ENCODE assay signal across 13 mouse cellular contexts in genomic region chr7:126746066-126746465, GRCm38 (mm10). TPM values are rescaled to one million over a fixed set of nuclear protein-coding genes. Genes with fewer than 3 reads are reported as not detected.
DNase-seq lines count a peak whose midpoint lies in the region; ATAC-seq and TF ChIP-seq lines count a peak whose summit lies in the region.
"Had no signal": no experiment of that assay in that cellular context is flagged by ENCODE, and none has a peak within 500 bp of the region (broad histone marks: within the 10 kb centered on the region; RNA-seq: fewer than 3 reads in every experiment).

No protein-coding gene starts in this region.

- no peaks in the 10 kb centered on the region for H3K27me3 ChIP-seq in heart, embryonic 11.5 days (ENCODE audit: control insufficient read depth, insufficient read depth, low read length)
- no peaks in the 10 kb centered on the region for H3K27me3 ChIP-seq in liver, embryonic 12.5 days (replicated peaks)
- H3K27me3 ChIP-seq in hindbrain, embryonic 13.5 days, result no peaks in the 10 kb centered on the region
- H3K27me3 ChIP-seq in heart, embryonic 10.5 days (ENCODE audit: insufficient read depth, poor library complexity, severe bottlenecking), result 0 out of 2 replicates have a peak, but pooled peaks cover under 1% of the 10 kb centered on the region
- H3K27me3 ChIP-seq: Patski had no signal

- H3K9me3 ChIP-seq in heart, embryonic 11.5 days (replicated peaks; ENCODE audit: control insufficient read depth, low read length), result no peaks in the 10 kb centered on the region
- no peaks in the 10 kb centered on the region for H3K9me3 ChIP-seq in liver, embryonic 12.5 days (replicated peaks)
- H3K9me3 ChIP-seq in hindbrain, embryonic 13.5 days, result no peaks in the 10 kb centered on the region
- no peaks in the 10 kb centered on the region for H3K9me3 ChIP-seq in heart, embryonic 10.5 days

- no peak overlapping the region for H3K4me3 ChIP-seq in heart, embryonic 11.5 days (ENCODE audit: low read depth, low read length)
- H3K4me3 ChIP-seq in bone marrow macrophage, adult 2 months (ENCODE audit: insufficient read depth, low read length), result peak overlapping the region; percentile 64
- H3K4me3 ChIP-seq in liver, embryonic 12.5 days, result peak overlapping the region; percentile 16; the same call in 1 of the 2 replicates
- no peak overlapping the region for H3K4me3 ChIP-seq in hindbrain, embryonic 13.5 days
- no peak overlapping the region for H3K4me3 ChIP-seq in heart, embryonic 10.5 days

- no peak for TF ChIP-seq CTCF in bone marrow macrophage, adult 2 months (IDR thresholded peaks at IDR 0.05; ENCODE audit: low read depth, low read length)

- no peak overlapping the region for H3K9ac ChIP-seq in heart, embryonic 11.5 days (ENCODE audit: low read depth, low read length)
- no peak overlapping the region for H3K9ac ChIP-seq in liver, embryonic 12.5 days
- H3K9ac ChIP-seq in hindbrain, embryonic 13.5 days, result no peak overlapping the region

- H3K4me2 ChIP-seq in heart, embryonic 11.5 days, result no peak overlapping the region; the same call in 1 of the 2 replicates
- H3K4me2 ChIP-seq in liver, embryonic 12.5 days, result peak overlapping the region; percentile 43
- H3K4me2 ChIP-seq in hindbrain, embryonic 13.5 days, result no peak overlapping the region

- TF ChIP-seq POLR2A in bone marrow macrophage, adult 2 months (IDR thresholded peaks at IDR 0.05; ENCODE audit: borderline replicate concordance, low read depth, low read length), result no peak

- H3K4me1 ChIP-seq in heart, embryonic 11.5 days (ENCODE audit: control insufficient read depth, insufficient read depth, low read length), result no peaks in the 10 kb centered on the region
- H3K4me1 ChIP-seq in bone marrow macrophage, adult 2 months (ENCODE audit: control insufficient read depth, insufficient read depth, low read length), result peaks cover 50% of the 10 kb centered on the region
- peaks cover 14% of the 10 kb centered on the region for H3K4me1 ChIP-seq in liver, embryonic 12.5 days
- H3K4me1 ChIP-seq in hindbrain, embryonic 13.5 days (replicated peaks), result no peaks in the 10 kb centered on the region
- H3K4me1 ChIP-seq in heart, embryonic 10.5 days, result peaks cover 6% of the 10 kb centered on the region; the same call in 1 of the 2 replicates

- no peak for ATAC-seq in heart, embryonic 11.5 days (replicated peaks; ENCODE audit: insufficient number of reproducible peaks, low FRiP score, low TSS enrichment)
- ATAC-seq in liver, embryonic 12.5 days, result peak; percentile 35; the same call in 1 of the 2 replicates
- peak; percentile 89 for ATAC-seq in monocyte, adult 5-6 weeks (replicated peaks; ENCODE audit: insufficient number of reproducible peaks, low FRiP score, low TSS enrichment, poor library complexity, severe bottlenecking)
- no peak for ATAC-seq in hindbrain, embryonic 13.5 days (ENCODE audit: low FRiP score)
- ATAC-seq: Patski had no signal

- DNase-seq in heart, adult 11 months, result peak; percentile 97
- DNase-seq in cerebellum, adult 8-10 months, result no peak
- no peak for DNase-seq in heart, embryonic 10.5 days (ENCODE audit: low spot score)
- DNase-seq: adrenal gland, adult 8-10 months; cerebellum, postnatal 14 days had no signal

- H3K36me3 ChIP-seq in heart, embryonic 11.5 days (ENCODE audit: control insufficient read depth, insufficient read depth, low read length), result no peaks in the 10 kb centered on the region
- no peaks in the 10 kb centered on the region for H3K36me3 ChIP-seq in liver, embryonic 12.5 days
- no peaks in the 10 kb centered on the region for H3K36me3 ChIP-seq in hindbrain, embryonic 13.5 days
- no peaks in the 10 kb centered on the region for H3K36me3 ChIP-seq in heart, embryonic 10.5 days

- no peak overlapping the region for H3K27ac ChIP-seq in heart, embryonic 11.5 days (ENCODE audit: low read depth, low read length)
- H3K27ac ChIP-seq in bone marrow macrophage, adult 2 months (ENCODE audit: insufficient read depth, low read depth, low read length), result peak overlapping the region; percentile 99
- peak overlapping the region; percentile 68 for H3K27ac ChIP-seq in liver, embryonic 12.5 days
- no peak overlapping the region for H3K27ac ChIP-seq in hindbrain, embryonic 13.5 days
- H3K27ac ChIP-seq in heart, embryonic 10.5 days, result no peak overlapping the region

- 75% methylated on average over 12 of the region's 12 CpGs for WGBS in heart, embryonic 11.5 days (ENCODE audit: insufficient replicate concordance)
- 38% methylated on average over 12 of the region's 12 CpGs for WGBS in liver, embryonic 12.5 days (ENCODE audit: insufficient replicate concordance)
- WGBS in hindbrain, embryonic 13.5 days, result 93% methylated on average over 12 of the region's 12 CpGs
- WGBS in heart, embryonic 10.5 days, result 72% methylated on average over 12 of the region's 12 CpGs

RNA-seq across cellular contexts. Expression of gene Mapk3, which starts 13.3 kb away (rescaled TPM):
- 48.2 and 52.1 TPM in 2 replicates for polyA plus RNA-seq in heart, embryonic 11.5 days (2014; fragmentation: Nextera tagmentation; extraction: Ambion mirVana)
- polyA plus RNA-seq in bone marrow macrophage, adult 2 months (2012; ENCODE audit: insufficient read depth, insufficient read length, missing spikeins), result 331 and 390 TPM in 2 replicates
- polyA plus RNA-seq in liver, embryonic 12.5 days (2016; fragmentation: Nextera tagmentation; extraction: Ambion mirVana), result 23.7 and 25.0 TPM in 2 replicates
- total RNA-seq in monocyte, adult 5-6 weeks (2017), result 40.9 to 55.3 TPM (median 48.6 TPM) in 3 replicates
- 94.2 and 95.8 TPM in 2 replicates for polyA plus RNA-seq in hindbrain, embryonic 13.5 days (2015; fragmentation: Nextera tagmentation; extraction: Ambion mirVana)
- 59.6 and 69.8 TPM in 2 replicates for polyA plus RNA-seq in heart, embryonic 10.5 days (2016; fragmentation: Nextera tagmentation; extraction: Ambion mirVana)

RNA-seq across cellular contexts. Expression of gene Gdpd3, which starts 20.1 kb away (rescaled TPM):
- 0.92 and 1.4 TPM in 2 replicates for polyA plus RNA-seq in heart, embryonic 11.5 days (2014; fragmentation: Nextera tagmentation; extraction: Ambion mirVana)
- polyA plus RNA-seq in bone marrow macrophage, adult 2 months (2012; ENCODE audit: insufficient read depth, insufficient read length, missing spikeins), result 20.8 and 27.0 TPM in 2 replicates
- 0.54 and 0.78 TPM in 2 replicates for polyA plus RNA-seq in liver, embryonic 12.5 days (2016; fragmentation: Nextera tagmentation; extraction: Ambion mirVana)
- 18.3 to 26.4 TPM (median 23.7 TPM) in 3 replicates for total RNA-seq in monocyte, adult 5-6 weeks (2017)
- 2.0 and 2.3 TPM in 2 replicates for polyA plus RNA-seq in hindbrain, embryonic 13.5 days (2015; fragmentation: Nextera tagmentation; extraction: Ambion mirVana)
- 1.3 and 1.5 TPM in 2 replicates for polyA plus RNA-seq in heart, embryonic 10.5 days (2016; fragmentation: Nextera tagmentation; extraction: Ambion mirVana)
- total RNA-seq: midbrain, postnatal 0 days had no signal

RNA-seq across cellular contexts. Expression of gene Ypel3, which starts 30.7 kb away (rescaled TPM):
- 79.6 and 84.9 TPM in 2 replicates for polyA plus RNA-seq in heart, embryonic 11.5 days (2014; fragmentation: Nextera tagmentation; extraction: Ambion mirVana)
- polyA plus RNA-seq in bone marrow macrophage, adult 2 months (2012; ENCODE audit: insufficient read depth, insufficient read length, missing spikeins), result 392 and 412 TPM in 2 replicates
- 77.2 and 78.5 TPM in 2 replicates for polyA plus RNA-seq in liver, embryonic 12.5 days (2016; fragmentation: Nextera tagmentation; extraction: Ambion mirVana)
- 139 to 175 TPM (median 161 TPM) in 3 replicates for total RNA-seq in monocyte, adult 5-6 weeks (2017)
- 173 and 179 TPM in 2 replicates for polyA plus RNA-seq in hindbrain, embryonic 13.5 days (2015; fragmentation: Nextera tagmentation; extraction: Ambion mirVana)
- 43.4 and 66.0 TPM in 2 replicates for polyA plus RNA-seq in heart, embryonic 10.5 days (2016; fragmentation: Nextera tagmentation; extraction: Ambion mirVana)

RNA-seq across cellular contexts. Expression of gene Tbx6, which starts 35.2 kb away (rescaled TPM):
- 0.31 and 0.45 TPM in 2 replicates for polyA plus RNA-seq in heart, embryonic 11.5 days (2014; fragmentation: Nextera tagmentation; extraction: Ambion mirVana)
- polyA plus RNA-seq in bone marrow macrophage, adult 2 months (2012; ENCODE audit: insufficient read depth, insufficient read length, missing spikeins), result 1.9 and 2.8 TPM in 2 replicates
- polyA plus RNA-seq in liver, embryonic 12.5 days (2016; fragmentation: Nextera tagmentation; extraction: Ambion mirVana), result 0.33 and 0.50 TPM in 2 replicates
- 2.0 to 3.8 TPM (median 2.2 TPM) in 3 replicates for total RNA-seq in monocyte, adult 5-6 weeks (2017)
- polyA plus RNA-seq in hindbrain, embryonic 13.5 days (2015; fragmentation: Nextera tagmentation; extraction: Ambion mirVana), result 0.32 and 0.84 TPM in 2 replicates
- 0.23 and 0.53 TPM in 2 replicates for polyA plus RNA-seq in heart, embryonic 10.5 days (2016; fragmentation: Nextera tagmentation; extraction: Ambion mirVana)
- polyA plus RNA-seq: heart, postnatal 0 days had no signal

RNA-seq across cellular contexts. Expression of gene Coro1a, which starts 38.5 kb away (rescaled TPM):
- polyA plus RNA-seq in heart, embryonic 11.5 days (2014; fragmentation: Nextera tagmentation; extraction: Ambion mirVana), result 13.1 and 13.8 TPM in 2 replicates
- polyA plus RNA-seq in bone marrow macrophage, adult 2 months (2012; ENCODE audit: insufficient read depth, insufficient read length, missing spikeins), result 622 and 668 TPM in 2 replicates
- polyA plus RNA-seq in liver, embryonic 12.5 days (2016; fragmentation: Nextera tagmentation; extraction: Ambion mirVana), result 77.9 and 86.6 TPM in 2 replicates
- 1,450 to 2,051 TPM (median 1,984 TPM) in 3 replicates for total RNA-seq in monocyte, adult 5-6 weeks (2017)
- 81.4 and 90.1 TPM in 2 replicates for polyA plus RNA-seq in hindbrain, embryonic 13.5 days (2015; fragmentation: Nextera tagmentation; extraction: Ambion mirVana)
- polyA plus RNA-seq in heart, embryonic 10.5 days (2016; fragmentation: Nextera tagmentation; extraction: Ambion mirVana), result 10.0 and 21.7 TPM in 2 replicates

Comparison
In these comparisons a context has a peak if more than half of its experiments do, and no peak if none do; other contexts are left out.
1. ATAC-seq: peak in liver, embryonic 12.5 days (single experiment) and monocyte, adult 5-6 weeks (single experiment); none in heart, embryonic 11.5 days (single experiment) and hindbrain, embryonic 13.5 days (single experiment).
2. H3K27ac ChIP-seq: peak in bone marrow macrophage, adult 2 months (single experiment) and liver, embryonic 12.5 days (single experiment); none in heart, embryonic 11.5 days (single experiment), hindbrain, embryonic 13.5 days (single experiment) and heart, embryonic 10.5 days (single experiment).
3. H3K4me3 ChIP-seq: peak in bone marrow macrophage, adult 2 months (single experiment) and liver, embryonic 12.5 days (single experiment); none in heart, embryonic 11.5 days (single experiment), hindbrain, embryonic 13.5 days (single experiment) and heart, embryonic 10.5 days (single experiment).